Mouse (Mus musculus) spleen, postnatal 10 days (tissue): ENCODE measurements at regions not wholly inside any gene's neighbourhood (a gene's known extent, or its start where the extent isn't known, plus 50 kb on each side); places are given as distances from the start of the nearest gene placed in this dataset.
A peak's percentile ranks its signal among the peaks of the same experiment; 100 is the strongest.

Source experiments
- DNase-seq, 2 experiments: peaks; one replicate each; pipeline ENCODE4 v3.0.0; 2021 to 2022; ENCODE audit warnings: low spot score in 2 of 2

GRCm38 (mm10) chr1:90268131-90268691, 64.4 kb downstream of the Ackr3 start:
- peak in 1 of 2 experiments; percentile 11 for DNase-seq

- no peak for DNase-seq
These were observed 65.2 kb downstream of the Ackr3 start for GRCm38 (mm10) chr1:90268951-90269350.

GRCm38 (mm10) chr1:90269836-90270235, 66.1 kb downstream of the Ackr3 start:
- DNase-seq: no peak

GRCm38 (mm10) chr1:90271326-90271725, 67.5 kb downstream of the Ackr3 start:
- DNase-seq: no peak

- DNase-seq: no peak
These were observed 68.6 kb downstream of the Ackr3 start for GRCm38 (mm10) chr1:90272411-90272810.

- no peak for DNase-seq
These were observed 69.2 kb downstream of the Ackr3 start for GRCm38 (mm10) chr1:90272830-90273628.

GRCm38 (mm10) chr1:90273629-90273928, 69.8 kb downstream of the Ackr3 start:
- no peak for DNase-seq

- peak in 1 of 2 experiments; percentile 47 for DNase-seq
These were observed 71.3 kb downstream of the Ackr3 start for GRCm38 (mm10) chr1:90274968-90275651.

GRCm38 (mm10) chr1:90275786-90276520, 72.2 kb downstream of the Ackr3 start:
- no peak for DNase-seq

GRCm38 (mm10) chr1:90277486-90278255, 73.9 kb downstream of the Ackr3 start:
- DNase-seq: no peak

- no peak for DNase-seq
These were observed 75.5 kb downstream of the Ackr3 start for GRCm38 (mm10) chr1:90279066-90279839.

GRCm38 (mm10) chr1:90280227-90280626, 76.4 kb downstream of the Ackr3 start:
- no peak for DNase-seq

- DNase-seq: no peak
These were observed 77.5 kb downstream of the Ackr3 start for GRCm38 (mm10) chr1:90281255-90281654.

GRCm38 (mm10) chr1:90281956-90282355, 78.2 kb downstream of the Ackr3 start:
- no peak for DNase-seq

GRCm38 (mm10) chr1:90282367-90282766, 78.6 kb downstream of the Ackr3 start:
- no peak for DNase-seq

GRCm38 (mm10) chr1:90283176-90283775, 79.5 kb downstream of the Ackr3 start:
- no peak for DNase-seq

- no peak for DNase-seq
These were observed 80.3 kb downstream of the Ackr3 start for GRCm38 (mm10) chr1:90283912-90284636.

- no peak for DNase-seq
These were observed 81.5 kb downstream of the Ackr3 start for GRCm38 (mm10) chr1:90285318-90285717.

GRCm38 (mm10) chr1:90287251-90287650, 83.5 kb downstream of the Ackr3 start:
- DNase-seq: no peak
